Mouse (Mus musculus): Measurements from ENCODE around the gene BC004004.
"Not testable (repeated sequence)": the region's sequence is repeated elsewhere in the genome, so short reads cannot be mapped to it uniquely, and the experiment has no call there.

Gene BC004004

GRCm38 (mm10) chr17:29260501-29260900, 8.1 kb upstream of the BC004004 start:
- no peak for DNase-seq (ENCODE audit: low spot score in 2 of 2)

GRCm38 (mm10) chr17:29261603-29262258, 6.9 kb upstream of the BC004004 start:
- DNase-seq (ENCODE audit: low spot score in 2 of 2): no peak

DNA sequence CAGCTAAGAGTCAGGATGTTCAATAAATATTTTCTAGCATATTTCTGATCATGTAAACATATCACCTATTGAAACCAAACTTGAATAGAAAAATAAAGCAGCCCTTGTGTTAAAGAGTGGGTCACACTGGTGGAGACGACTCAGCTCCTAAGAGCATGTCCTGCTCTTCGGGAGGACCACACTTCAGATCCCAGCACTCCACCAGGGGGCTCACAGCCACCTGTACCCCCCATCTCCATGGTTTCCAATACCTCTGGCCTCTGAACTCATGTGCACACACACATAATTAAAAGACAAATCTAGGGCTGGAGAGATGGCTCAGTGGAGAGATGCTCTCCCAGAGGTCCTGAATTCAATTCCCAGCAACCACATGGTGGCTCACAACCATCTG, 6.3 kb upstream of the BC004004 start:
- DNase-seq (ENCODE audit: low spot score in 2 of 2): no peak

GRCm38 (mm10) chr17:29263417-29263816, 5.2 kb upstream of the BC004004 start:
- no peak for DNase-seq (ENCODE audit: low spot score in 2 of 2)

DNA sequence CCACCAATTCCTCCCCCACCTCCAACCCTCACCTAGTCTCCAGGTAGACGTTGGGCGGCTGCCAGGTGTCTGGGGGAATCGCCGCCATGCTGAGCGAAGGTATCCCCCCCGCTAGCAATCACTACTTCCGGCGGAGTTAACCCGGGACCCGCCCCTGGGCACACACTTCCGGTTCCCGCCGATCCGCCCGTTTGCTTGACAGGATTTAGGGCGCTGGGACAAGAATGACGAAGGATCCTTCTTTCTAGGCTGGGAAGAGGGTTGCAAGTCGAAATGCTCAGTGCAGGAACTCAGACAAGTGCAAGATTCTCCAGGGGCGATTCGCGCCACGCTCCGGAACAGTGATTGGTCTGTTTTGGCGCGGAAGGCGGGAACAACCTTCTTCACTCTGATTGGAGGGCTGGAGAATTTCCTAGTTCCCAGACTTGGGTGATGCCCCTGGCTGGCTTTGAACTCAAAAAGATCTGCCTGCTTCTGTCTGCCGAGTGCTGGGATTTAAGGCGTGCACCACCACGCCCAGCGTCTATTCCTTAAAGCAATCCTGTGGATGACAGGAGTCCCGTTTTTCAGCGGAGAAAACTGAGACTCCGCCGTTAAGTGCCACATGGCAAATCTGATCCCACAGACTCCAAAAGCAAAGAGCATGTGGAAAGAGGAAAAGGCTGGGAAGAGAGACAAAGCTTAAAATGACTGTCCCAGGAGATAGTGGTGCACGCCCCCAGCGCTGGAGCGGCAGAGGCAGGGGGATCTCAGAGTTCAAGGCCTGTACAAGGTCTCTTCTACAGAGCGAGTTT, 4.6 kb upstream of the BC004004 start, which contains the start of gene Ppil1:
TSS of gene Ppil1 (minus strand) at position 347 of the 794 bp plus-strand sequence.
- peak; percentile 86 to 88 for DNase-seq (ENCODE audit: low spot score in 2 of 2)

DNA sequence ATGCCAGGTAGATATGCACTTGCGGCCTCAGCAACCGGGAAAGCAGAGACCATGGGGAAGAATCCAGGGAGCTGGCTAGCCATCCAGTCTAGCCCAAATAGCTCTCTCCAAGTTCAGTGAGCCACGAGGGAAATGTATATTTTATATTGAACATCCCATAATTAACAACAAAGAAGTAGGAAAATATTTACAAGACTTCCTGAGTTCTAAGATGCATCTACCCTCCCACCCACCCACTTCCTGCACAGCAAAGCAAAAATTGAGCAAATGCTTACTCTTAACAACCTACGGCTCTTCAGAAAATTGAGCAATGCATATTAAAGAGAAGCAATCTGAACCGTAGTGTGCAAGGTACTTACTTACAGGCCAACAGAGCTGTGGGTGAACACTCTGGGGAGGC, 3.8 kb upstream of the BC004004 start:
- no peak for DNase-seq (ENCODE audit: low spot score in 2 of 2)

- not testable (repeated sequence) for DNase-seq (ENCODE audit: low spot score in 2 of 2)
Measured at GRCm38 (mm10) chr17:29267040-29267439, 1.5 kb upstream of the BC004004 start.

DNA sequence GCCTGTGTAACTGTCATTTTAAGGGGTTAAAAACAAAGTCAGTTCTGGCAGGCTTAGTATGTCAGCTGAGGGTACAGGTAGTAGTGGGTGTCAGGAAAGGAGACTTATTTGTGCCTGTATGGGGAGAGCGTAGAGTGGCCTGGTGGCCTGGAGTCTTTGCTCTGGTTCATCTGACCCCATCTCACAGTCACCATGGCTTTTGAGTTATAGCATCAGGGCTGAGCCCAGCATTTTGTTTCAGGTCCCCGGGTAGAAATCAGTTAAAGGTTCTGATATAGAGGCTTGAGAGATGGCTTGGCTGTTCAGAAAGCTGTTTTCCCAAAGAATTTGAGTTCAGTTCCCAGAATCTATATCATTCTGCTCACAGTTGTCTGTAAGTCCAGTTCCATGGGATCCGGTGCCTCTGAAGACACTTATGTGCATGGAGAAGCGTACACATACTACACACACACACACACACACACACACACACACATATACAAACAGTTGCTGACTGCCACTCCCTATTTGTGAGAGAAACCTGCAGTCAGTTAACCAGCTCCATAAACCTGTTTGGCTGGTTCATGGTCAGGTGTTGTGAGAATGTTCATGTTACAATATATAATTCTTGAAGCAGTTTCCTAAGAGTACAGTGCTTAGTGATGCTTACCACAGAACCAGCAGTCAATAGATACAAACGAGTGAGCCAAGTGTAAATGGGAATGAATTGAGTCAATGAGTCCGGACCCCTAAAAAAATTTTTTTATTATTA, 482 bp upstream of the BC004004 start:
- DNase-seq (ENCODE audit: low spot score in 2 of 2): no peak

GRCm38 (mm10) chr17:29269349-29269706, 740 bp downstream of the BC004004 start:
- no peak for DNase-seq (ENCODE audit: low spot score in 2 of 2)

GRCm38 (mm10) chr17:29270148-29270698, 1.6 kb downstream of the BC004004 start:
- DNase-seq (ENCODE audit: low spot score in 2 of 2): no peak

GRCm38 (mm10) chr17:29273156-29273555, 4.6 kb downstream of the BC004004 start:
- no peak for DNase-seq (ENCODE audit: low spot score in 2 of 2)

GRCm38 (mm10) chr17:29273889-29274288, 5.3 kb downstream of the BC004004 start:
- DNase-seq (ENCODE audit: low spot score in 2 of 2): no peak

DNA sequence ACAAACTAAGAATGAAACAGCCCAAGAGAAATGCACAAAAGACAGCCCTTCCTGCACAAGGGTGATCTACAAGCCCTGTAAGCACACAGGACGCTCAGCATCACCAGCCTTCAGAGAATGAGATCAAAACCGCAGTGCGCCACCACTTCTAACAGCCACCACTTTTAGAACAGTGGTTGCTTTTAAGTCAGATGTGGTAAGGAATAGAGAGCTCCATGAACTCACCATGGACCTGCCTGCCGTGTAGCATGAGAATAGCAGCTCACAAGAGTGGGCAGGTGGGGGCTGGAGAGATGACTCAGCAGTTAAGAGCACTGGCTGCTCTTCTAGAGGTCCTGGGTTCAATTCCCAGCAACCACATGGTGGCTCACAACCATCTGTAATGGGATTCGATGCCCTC, 11.8 kb downstream of the BC004004 start:
- no peak for DNase-seq (ENCODE audit: low spot score in 2 of 2)

GRCm38 (mm10) chr17:29281541-29281940, 13.0 kb downstream of the BC004004 start:
- no peak for DNase-seq (ENCODE audit: low spot score in 2 of 2)

GRCm38 (mm10) chr17:29282216-29282952, 13.8 kb downstream of the BC004004 start:
- DNase-seq (ENCODE audit: low spot score in 2 of 2): no peak

- no peak for DNase-seq (ENCODE audit: low spot score in 2 of 2)
Measured at GRCm38 (mm10) chr17:29291793-29292192, 23.2 kb downstream of the BC004004 start.

DNA sequence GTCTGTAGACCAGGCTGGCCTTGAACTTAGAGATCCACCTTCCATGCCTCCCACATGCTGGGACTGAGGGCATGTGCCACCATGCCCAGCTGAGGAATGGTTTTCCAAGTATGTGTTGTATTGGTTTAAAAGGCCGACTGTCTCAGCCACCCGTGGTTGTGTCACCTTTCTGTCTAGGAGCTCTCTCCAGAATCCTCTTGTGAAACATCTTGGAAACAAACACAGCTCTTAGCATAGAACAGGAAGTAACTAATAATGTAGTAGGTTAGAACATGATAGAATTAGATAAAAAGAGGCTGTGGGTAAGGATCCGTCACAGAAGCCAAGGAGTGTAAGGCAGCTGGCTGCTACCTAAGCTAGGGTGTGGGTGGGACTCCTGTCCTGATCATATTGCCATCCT, 24.4 kb downstream of the BC004004 start:
- DNase-seq (ENCODE audit: low spot score in 2 of 2): no peak

- DNase-seq (ENCODE audit: low spot score in 2 of 2): no peak
Measured at GRCm38 (mm10) chr17:29293807-29294605, 25.4 kb downstream of the BC004004 start.

GRCm38 (mm10) chr17:29295835-29296234, 27.2 kb downstream of the BC004004 start:
- DNase-seq (ENCODE audit: low spot score in 2 of 2): no peak

DNA sequence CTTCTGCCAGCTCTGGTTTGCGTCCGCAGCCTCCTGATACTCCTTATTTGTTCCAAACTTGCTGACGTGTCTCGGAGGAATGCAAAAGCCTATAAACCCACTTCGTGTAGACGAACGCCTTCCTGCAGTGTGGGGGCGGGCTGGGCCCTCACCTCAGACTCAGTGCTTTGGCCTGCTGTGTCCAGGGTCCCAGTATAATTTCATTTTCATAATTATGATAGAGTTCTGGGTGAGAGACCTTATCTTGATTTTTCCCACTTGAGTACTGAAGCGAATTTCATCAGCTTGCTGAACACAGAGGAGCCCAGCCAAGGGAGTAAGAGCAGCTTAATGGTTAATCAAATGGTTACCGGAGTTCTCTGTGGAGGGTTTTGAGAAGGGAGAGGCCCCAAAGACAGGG, 28.7 kb downstream of the BC004004 start:
- DNase-seq (ENCODE audit: low spot score in 2 of 2): no peak

GRCm38 (mm10) chr17:29297813-29298212, 29.2 kb downstream of the BC004004 start:
- DNase-seq (ENCODE audit: low spot score in 2 of 2): no peak
